Mouse (Mus musculus): ENCODE data around the gene Pan3.

GRCm38 (mm10) chr5:147542291-147542690, 112.3 kb downstream of the Pan3 start:
- TF ChIP-seq POLR2A (IDR thresholded peaks at IDR 0.05; ENCODE audit: borderline replicate concordance, low read depth, low read length) (no peak), CTCF (IDR thresholded peaks at IDR 0.05; ENCODE audit: low read depth, low read length) (no peak)

Measured in bone marrow macrophage, adult 2 months (primary cell).